Mouse (Mus musculus): ENCODE measurements around the gene Csk.

- no peak for TF ChIP-seq CTCF (IDR thresholded peaks at IDR 0.05; ENCODE audit: borderline replicate concordance, extremely low read depth, insufficient read depth, insufficient read length)
- TF ChIP-seq POLR2A (IDR thresholded peaks at IDR 0.05; ENCODE audit: borderline replicate concordance, extremely low read depth, insufficient read depth, insufficient read length, poor library complexity, severe bottlenecking), result no peak
These were observed 1.5 kb upstream of the Csk start for GRCm38 (mm10) chr9:57654966-57655365.

All from brain, embryonic 14.5 days (tissue).